Mouse (Mus musculus) brain, adult 2 months (tissue): ENCODE measurements around the gene Zfp687.

ENCODE experiments used
- DNase-seq: peaks from one replicate; pipeline ENCODE4 v3.0.0; 2011; ENCODE audit warnings: low read depth, low spot score

The Zfp687 gene

DNA sequence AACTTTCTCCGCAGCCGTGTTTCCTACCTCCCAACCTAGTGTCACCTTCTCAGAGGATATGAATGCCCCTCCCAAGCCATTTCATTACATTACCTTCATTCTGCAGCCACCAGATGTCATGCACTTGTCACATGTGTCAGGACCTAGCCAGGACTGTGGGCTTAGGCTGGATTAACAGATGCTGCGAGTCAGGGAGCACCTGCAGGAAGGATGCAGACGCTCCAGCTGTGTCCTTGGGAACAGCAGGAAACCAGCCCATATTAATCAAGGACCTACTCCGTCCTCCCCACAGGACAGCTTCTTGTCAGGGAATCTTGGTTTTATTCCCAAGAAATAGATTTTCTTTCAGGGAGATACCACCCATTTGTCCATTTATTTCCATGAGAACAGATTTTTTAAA lies 54.9 kb downstream of the Zfp687 start:
- no peak for DNase-seq

DNA sequence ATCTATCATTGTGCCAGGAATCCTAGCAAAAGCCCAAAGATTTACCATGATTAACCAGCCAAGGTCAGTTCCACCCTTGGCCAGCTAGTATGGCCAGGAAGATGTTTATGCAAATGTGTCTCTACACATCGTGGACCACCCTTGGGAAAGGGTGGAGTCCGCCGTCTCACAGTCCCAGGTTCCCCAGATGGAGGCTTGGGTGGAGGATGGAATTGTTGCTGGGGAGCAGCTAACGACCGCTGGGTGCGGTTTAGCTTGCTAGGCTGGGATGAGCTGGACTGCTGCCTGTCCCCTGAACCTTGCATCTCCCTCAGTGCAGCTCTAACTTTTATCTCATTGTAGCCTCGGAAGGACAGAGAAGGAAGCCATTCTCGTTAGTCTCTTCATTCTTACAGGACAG lies 55.4 kb downstream of the Zfp687 start:
- DNase-seq, result no peak

GRCm38 (mm10) chr3:94958295-94958694 lies 57.0 kb downstream of the Zfp687 start:
- no peak for DNase-seq
